Mouse (Mus musculus): ENCODE results near the gene Ugt1a6a. TPM values are rescaled to one million over a fixed set of nuclear protein-coding genes. Genes with fewer than 3 reads are reported as not detected.

Gene Ugt1a6a
- total and polyA plus RNA-seq, 2 experiments: 55.4 to 106 TPM

- Histone ChIP-seq H3K27me3 (ENCODE audit: control insufficient read depth, insufficient read depth, low read length) (no peaks in the 10 kb centered on the region), H3K4me3 (ENCODE audit: insufficient read depth, low read depth, low read length) (no peak overlapping the region), H3K27ac (replicated peaks; ENCODE audit: insufficient read depth, low read depth, low read length) (no peak overlapping the region), H3K9ac (ENCODE audit: low read depth, low read length) (no peak overlapping the region), H3K36me3 (ENCODE audit: control insufficient read depth, insufficient read depth, low read length) (peaks cover 58% of the 10 kb centered on the region), H3K79me2 (ENCODE audit: control insufficient read depth, insufficient read depth, low read length) (peaks cover 12% of the 10 kb centered on the region; the same call in 1 of the 2 replicates), H3K4me1 (ENCODE audit: control insufficient read depth, insufficient read depth, low read length) (peaks cover 33% of the 10 kb centered on the region)
- no peak for TF ChIP-seq POLR2A (IDR thresholded peaks at IDR 0.05; ENCODE audit: extremely low read depth, insufficient read depth, low read length)
- TF ChIP-seq CTCF (IDR thresholded peaks at IDR 0.05; ENCODE audit: low read depth, low read length): no peak
- WGBS: 82% methylated on average over 7 of the region's 7 CpGs
- DNase-seq (ENCODE audit: extremely low read depth, low read depth, low spot score): no peak
Observed at GRCm38 (mm10) chr1:88264237-88264868, 129.7 kb downstream of the Ugt1a6a start.

GRCm38 (mm10) chr1:88264869-88265240, 130.2 kb downstream of the Ugt1a6a start:
- 72% methylated on average over 4 of the region's 4 CpGs for WGBS
- H3K36me3 ChIP-seq (ENCODE audit: control insufficient read depth, insufficient read depth, low read length): peaks cover 60% of the 10 kb centered on the region

GRCm38 (mm10) chr1:88266123-88266522, 131.5 kb downstream of the Ugt1a6a start:
- WGBS: 89% methylated on average over 13 of the region's 13 CpGs
- H3K4me1 ChIP-seq (ENCODE audit: control insufficient read depth, insufficient read depth, low read length): peaks cover 27% of the 10 kb centered on the region
- TF ChIP-seq CTCF (IDR thresholded peaks at IDR 0.05; ENCODE audit: low read depth, low read length) (no peak), POLR2A (IDR thresholded peaks at IDR 0.05; ENCODE audit: extremely low read depth, insufficient read depth, low read length) (no peak)
- peaks cover 12% of the 10 kb centered on the region; the same call in 1 of the 2 replicates for H3K79me2 ChIP-seq (ENCODE audit: control insufficient read depth, insufficient read depth, low read length)
- H3K27me3 ChIP-seq (ENCODE audit: control insufficient read depth, insufficient read depth, low read length): no peaks in the 10 kb centered on the region
- no peak overlapping the region for H3K4me3 ChIP-seq (ENCODE audit: insufficient read depth, low read depth, low read length)
- DNase-seq (ENCODE audit: extremely low read depth, low read depth, low spot score): no peak
- peaks cover 60% of the 10 kb centered on the region for H3K36me3 ChIP-seq (ENCODE audit: control insufficient read depth, insufficient read depth, low read length)
- no peak overlapping the region for H3K27ac ChIP-seq (replicated peaks; ENCODE audit: insufficient read depth, low read depth, low read length)
- H3K9ac ChIP-seq (ENCODE audit: low read depth, low read length): no peak overlapping the region

More at GRCm38 (mm10) chr1:88264869-88265240, 130.2 kb downstream of the Ugt1a6a start:
- Histone ChIP-seq H3K4me1 (ENCODE audit: control insufficient read depth, insufficient read depth, low read length) (peaks cover 33% of the 10 kb centered on the region), H3K27ac (replicated peaks; ENCODE audit: insufficient read depth, low read depth, low read length) (no peak overlapping the region), H3K9ac (ENCODE audit: low read depth, low read length) (no peak overlapping the region), H3K79me2 (ENCODE audit: control insufficient read depth, insufficient read depth, low read length) (peaks cover 12% of the 10 kb centered on the region; the same call in 1 of the 2 replicates), H3K27me3 (ENCODE audit: control insufficient read depth, insufficient read depth, low read length) (no peaks in the 10 kb centered on the region), H3K4me3 (ENCODE audit: insufficient read depth, low read depth, low read length) (no peak overlapping the region)
- TF ChIP-seq POLR2A (IDR thresholded peaks at IDR 0.05; ENCODE audit: extremely low read depth, insufficient read depth, low read length): no peak
- TF ChIP-seq CTCF (IDR thresholded peaks at IDR 0.05; ENCODE audit: low read depth, low read length): no peak
- DNase-seq (ENCODE audit: extremely low read depth, low read depth, low spot score): no peak

- Histone ChIP-seq H3K9ac (ENCODE audit: low read depth, low read length) (peak overlapping the region; percentile 1; the same call in 1 of the 2 replicates), H3K4me1 (ENCODE audit: control insufficient read depth, insufficient read depth, low read length) (peaks cover 28% of the 10 kb centered on the region), H3K36me3 (ENCODE audit: control insufficient read depth, insufficient read depth, low read length) (peaks cover 60% of the 10 kb centered on the region), H3K4me3 (ENCODE audit: insufficient read depth, low read depth, low read length) (no peak overlapping the region), H3K27ac (replicated peaks; ENCODE audit: insufficient read depth, low read depth, low read length) (peak overlapping the region; percentile 43), H3K27me3 (ENCODE audit: control insufficient read depth, insufficient read depth, low read length) (no peaks in the 10 kb centered on the region), H3K79me2 (ENCODE audit: control insufficient read depth, insufficient read depth, low read length) (peaks cover 12% of the 10 kb centered on the region; the same call in 1 of the 2 replicates)
- peak; percentile 91 for DNase-seq (ENCODE audit: extremely low read depth, low read depth, low spot score)
- TF ChIP-seq POLR2A (IDR thresholded peaks at IDR 0.05; ENCODE audit: extremely low read depth, insufficient read depth, low read length) (no peak), CTCF (IDR thresholded peaks at IDR 0.05; ENCODE audit: low read depth, low read length) (no peak)
- WGBS: 75% methylated on average over 6 of the region's 6 CpGs
Observed at GRCm38 (mm10) chr1:88267489-88267888, 132.9 kb downstream of the Ugt1a6a start.

GRCm38 (mm10) chr1:88268070-88268469, 133.5 kb downstream of the Ugt1a6a start:
- WGBS: 28% methylated on average over 6 of the region's 6 CpGs
- Histone ChIP-seq H3K79me2 (ENCODE audit: control insufficient read depth, insufficient read depth, low read length) (peaks cover 12% of the 10 kb centered on the region; the same call in 1 of the 2 replicates), H3K4me3 (ENCODE audit: insufficient read depth, low read depth, low read length) (no peak overlapping the region), H3K9ac (ENCODE audit: low read depth, low read length) (no peak overlapping the region), H3K27ac (replicated peaks; ENCODE audit: insufficient read depth, low read depth, low read length) (peak overlapping the region; percentile 43), H3K4me1 (ENCODE audit: control insufficient read depth, insufficient read depth, low read length) (peaks cover 28% of the 10 kb centered on the region), H3K36me3 (ENCODE audit: control insufficient read depth, insufficient read depth, low read length) (peaks cover 56% of the 10 kb centered on the region), H3K27me3 (ENCODE audit: control insufficient read depth, insufficient read depth, low read length) (no peaks in the 10 kb centered on the region)
- no peak for TF ChIP-seq POLR2A (IDR thresholded peaks at IDR 0.05; ENCODE audit: extremely low read depth, insufficient read depth, low read length)
- no peak for TF ChIP-seq CTCF (IDR thresholded peaks at IDR 0.05; ENCODE audit: low read depth, low read length)
- peak; percentile 100 for DNase-seq (ENCODE audit: extremely low read depth, low read depth, low spot score)

Other genes with a start within 250 kb of the Ugt1a6a start
- gene Usp40, start 126.3 kb upstream of the Ugt1a6a start, total RNA-seq (2014; rRNA removed): 29.4 and 29.8 TPM in 2 replicates
- gene Usp40, start 126.3 kb upstream of the Ugt1a6a start, polyA plus RNA-seq (2012; rRNA removed): 6.4 and 8.6 TPM in 2 replicates
- 6.4 and 6.9 TPM in 2 replicates for gene Ugt1a10, start 79.4 kb upstream of the Ugt1a6a start, total RNA-seq (2014; rRNA removed)
- gene Ugt1a10, start 79.4 kb upstream of the Ugt1a6a start, polyA plus RNA-seq (2012; rRNA removed): 1.2 and 2.8 TPM in 2 replicates
- gene Ugt1a9, start 64.0 kb upstream of the Ugt1a6a start, total RNA-seq (2014; rRNA removed): 177 and 194 TPM in 2 replicates
- 142 and 259 TPM in 2 replicates for gene Ugt1a9, start 64.0 kb upstream of the Ugt1a6a start, polyA plus RNA-seq (2012; rRNA removed)
- 4.0 and 4.6 TPM in 2 replicates for gene Ugt1a8, start 47.0 kb upstream of the Ugt1a6a start, total RNA-seq (2014; rRNA removed)
- 0.07 and 0.11 TPM in 2 replicates for gene Ugt1a8, start 47.0 kb upstream of the Ugt1a6a start, polyA plus RNA-seq (2012; rRNA removed)
- gene Ugt1a7c, start 39.7 kb upstream of the Ugt1a6a start, total RNA-seq (2014; rRNA removed): 20.1 and 51.1 TPM in 2 replicates
- 2.0 and 3.9 TPM in 2 replicates for gene Ugt1a7c, start 39.7 kb upstream of the Ugt1a6a start, polyA plus RNA-seq (2012; rRNA removed)
- 97.1 and 102 TPM in 2 replicates for gene Ugt1a6b, start 31.6 kb upstream of the Ugt1a6a start, total RNA-seq (2014; rRNA removed)
- gene Ugt1a6b, start 31.6 kb upstream of the Ugt1a6a start, polyA plus RNA-seq (2012; rRNA removed): 77.3 and 91.0 TPM in 2 replicates
- 75.8 and 159 TPM in 2 replicates for gene Ugt1a5, start 31.2 kb downstream of the Ugt1a6a start, total RNA-seq (2014; rRNA removed)
- 41.5 and 119 TPM in 2 replicates for gene Ugt1a5, start 31.2 kb downstream of the Ugt1a6a start, polyA plus RNA-seq (2012; rRNA removed)
- 9.5 and 10.4 TPM in 2 replicates for gene Ugt1a2, start 65.8 kb downstream of the Ugt1a6a start, total RNA-seq (2014; rRNA removed)
- gene Ugt1a2, start 65.8 kb downstream of the Ugt1a6a start, polyA plus RNA-seq (2012; rRNA removed): 0.29 and 0.57 TPM in 2 replicates
- gene Dnajb3, start 71.0 kb downstream of the Ugt1a6a start, total RNA-seq (2014; rRNA removed): not detected in 2 replicates
- gene Dnajb3, start 71.0 kb downstream of the Ugt1a6a start, polyA plus RNA-seq (2012; rRNA removed): 0.17 TPM in 1 of 2 replicates, not detected in the other
- 662 and 719 TPM in 2 replicates for gene Ugt1a1, start 77.2 kb downstream of the Ugt1a6a start, total RNA-seq (2014; rRNA removed)
- 408 and 574 TPM in 2 replicates for gene Ugt1a1, start 77.2 kb downstream of the Ugt1a6a start, polyA plus RNA-seq (2012; rRNA removed)
- 0.27 and 1.0 TPM in 2 replicates for gene Mroh2a, start 92.2 kb downstream of the Ugt1a6a start, total RNA-seq (2014; rRNA removed)
- 0.77 and 0.82 TPM in 2 replicates for gene Mroh2a, start 92.2 kb downstream of the Ugt1a6a start, polyA plus RNA-seq (2012; rRNA removed)
- gene Hjurp, start 142.8 kb downstream of the Ugt1a6a start, total RNA-seq (2014; rRNA removed): 78.7 and 90.1 TPM in 2 replicates
- gene Hjurp, start 142.8 kb downstream of the Ugt1a6a start, polyA plus RNA-seq (2012; rRNA removed): 31.4 and 32.8 TPM in 2 replicates
- under 0.01 TPM in 2 replicates for gene Trpm8, start 142.9 kb downstream of the Ugt1a6a start, total RNA-seq (2014; rRNA removed)
- 0.01 and 0.02 TPM in 2 replicates for gene Trpm8, start 142.9 kb downstream of the Ugt1a6a start, polyA plus RNA-seq (2012; rRNA removed)